Mouse (Mus musculus): ENCODE data around the gene Myo18a.

The Myo18a gene

GRCm38 (mm10) chr11:77836751-77837150 is 73.7 kb downstream of the Myo18a start:
- no peak for DNase-seq (ENCODE audit: low spot score in 2 of 2)

GRCm38 (mm10) chr11:77837856-77838255 is 74.8 kb downstream of the Myo18a start:
- no peak for DNase-seq (ENCODE audit: low spot score in 2 of 2)

DNA sequence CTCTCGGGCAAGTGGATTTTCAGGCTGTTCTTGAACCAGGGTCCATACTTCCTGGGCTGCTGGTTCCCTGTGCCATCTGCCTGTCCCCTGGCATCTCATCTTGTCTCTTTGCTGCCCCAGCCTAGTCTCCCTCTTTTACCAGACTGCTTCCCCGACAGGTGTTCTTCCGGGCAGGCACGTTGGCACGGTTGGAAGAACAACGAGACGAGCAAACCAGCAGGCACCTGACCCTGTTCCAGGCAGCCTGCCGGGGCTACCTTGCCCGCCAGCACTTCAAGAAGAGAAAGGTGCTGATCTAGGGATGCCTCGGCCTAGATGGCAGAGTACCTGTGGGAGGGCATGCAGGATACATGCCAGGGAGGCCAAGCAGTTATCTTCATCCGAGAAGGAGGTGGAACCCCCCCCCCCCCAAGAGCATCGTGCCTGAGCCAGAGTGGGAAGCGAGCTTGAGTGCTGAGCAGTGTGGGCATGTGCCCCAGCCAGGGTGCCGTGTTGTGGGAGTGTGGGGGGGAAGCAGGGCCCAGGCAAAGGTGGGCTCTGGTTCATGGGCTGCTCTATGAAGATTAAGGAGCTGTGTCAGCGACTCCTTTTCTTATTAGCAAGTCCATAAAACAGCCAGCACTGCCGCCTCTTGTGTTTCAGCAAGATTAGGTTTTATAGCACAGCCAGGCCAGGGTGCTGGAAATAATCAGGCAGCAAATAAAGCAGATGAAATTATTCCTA is 77.6 kb downstream of the Myo18a start:
- no peak for DNase-seq (ENCODE audit: low spot score in 2 of 2)

DNA sequence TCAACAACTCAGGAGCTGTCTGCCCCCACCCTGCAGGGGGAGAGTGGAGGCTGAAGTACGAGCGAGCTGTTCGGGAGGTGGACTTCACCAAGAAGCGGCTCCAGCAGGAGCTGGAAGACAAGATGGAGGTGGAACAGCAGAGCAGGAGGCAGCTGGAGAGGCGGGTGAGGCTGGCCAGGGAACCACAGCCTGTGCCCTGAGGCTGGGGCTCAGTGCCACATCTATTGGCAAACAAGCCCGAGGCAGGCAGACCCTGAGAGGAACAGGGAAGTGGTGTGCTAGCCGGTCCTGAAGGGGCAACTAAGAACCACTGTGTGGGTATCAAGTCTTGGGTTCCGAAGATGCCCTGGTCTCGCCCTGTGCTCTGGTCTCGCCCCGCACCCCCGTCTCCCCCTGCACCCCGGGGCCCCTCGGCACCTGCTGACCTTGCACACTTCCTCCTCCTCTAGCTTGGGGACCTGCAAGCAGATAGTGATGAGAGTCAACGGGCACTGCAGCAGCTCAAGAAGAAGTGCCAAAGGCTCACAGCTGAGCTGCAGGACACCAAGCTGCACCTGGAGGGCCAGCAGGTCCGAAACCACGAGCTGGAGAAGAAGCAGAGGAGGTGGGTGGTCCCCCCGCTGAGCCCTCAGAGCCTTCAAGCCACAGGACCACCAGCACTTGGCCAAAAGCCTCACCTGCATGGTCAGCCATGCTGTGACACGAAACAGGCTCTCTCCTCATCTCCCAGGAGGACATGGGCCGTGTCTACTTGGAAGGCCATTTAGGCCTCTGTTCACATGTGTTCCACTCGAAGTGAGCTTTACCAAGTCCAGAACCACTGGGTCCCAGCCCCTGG is 80.2 kb downstream of the Myo18a start:
- DNase-seq (ENCODE audit: low spot score in 2 of 2) = no peak

GRCm38 (mm10) chr11:77843906-77844200 is 80.8 kb downstream of the Myo18a start:
- DNase-seq (ENCODE audit: low spot score in 2 of 2) = no peak

DNA sequence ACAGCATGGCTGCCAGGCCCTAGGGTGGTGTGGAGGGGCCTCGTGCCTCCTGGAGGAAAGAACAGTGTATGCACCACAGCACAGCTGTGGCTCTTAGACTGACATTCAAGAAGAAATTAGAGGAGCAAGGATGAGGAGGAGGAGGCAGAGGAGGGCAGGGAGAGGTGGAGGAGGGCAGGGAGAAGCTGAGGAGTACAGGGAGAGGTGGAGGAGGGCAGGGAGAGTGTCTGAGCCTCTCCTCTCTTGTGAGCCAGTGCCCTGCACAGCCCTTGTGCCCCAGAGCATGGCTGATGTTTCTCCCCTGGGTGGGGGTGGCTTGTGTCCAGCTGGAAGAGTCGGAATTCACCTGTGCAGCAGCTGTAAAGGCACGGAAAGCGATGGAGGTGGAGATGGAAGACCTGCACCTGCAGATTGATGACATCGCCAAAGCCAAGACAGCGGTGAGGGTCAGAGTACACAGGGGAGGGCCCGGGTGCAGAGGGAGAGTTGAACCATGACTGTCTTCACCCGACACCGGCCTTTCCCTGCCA is 84.6 kb downstream of the Myo18a start:
- DNase-seq (ENCODE audit: low spot score in 2 of 2) = no peak

GRCm38 (mm10) chr11:77848131-77848530 is 85.1 kb downstream of the Myo18a start:
- DNase-seq (ENCODE audit: low spot score in 2 of 2) = no peak

DNA sequence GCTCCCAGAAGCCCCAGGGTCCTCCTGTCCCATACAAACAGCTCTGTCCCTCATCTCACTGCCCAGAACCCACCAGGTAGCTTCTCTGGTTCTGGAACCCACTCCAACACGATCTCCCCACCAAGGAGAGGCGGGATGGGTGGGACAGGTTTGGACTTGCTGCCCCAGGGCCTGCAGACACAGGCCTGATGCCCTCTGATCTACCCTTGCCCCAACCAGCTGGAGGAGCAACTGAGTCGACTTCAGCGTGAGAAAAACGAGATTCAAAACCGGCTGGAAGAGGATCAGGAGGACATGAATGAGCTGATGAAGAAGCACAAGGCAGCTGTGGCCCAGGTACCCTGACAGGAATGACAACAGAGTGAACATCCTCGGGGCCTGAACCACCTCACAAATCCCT is 86.1 kb downstream of the Myo18a start:
- DNase-seq (ENCODE audit: low spot score in 2 of 2) = no peak

DNA sequence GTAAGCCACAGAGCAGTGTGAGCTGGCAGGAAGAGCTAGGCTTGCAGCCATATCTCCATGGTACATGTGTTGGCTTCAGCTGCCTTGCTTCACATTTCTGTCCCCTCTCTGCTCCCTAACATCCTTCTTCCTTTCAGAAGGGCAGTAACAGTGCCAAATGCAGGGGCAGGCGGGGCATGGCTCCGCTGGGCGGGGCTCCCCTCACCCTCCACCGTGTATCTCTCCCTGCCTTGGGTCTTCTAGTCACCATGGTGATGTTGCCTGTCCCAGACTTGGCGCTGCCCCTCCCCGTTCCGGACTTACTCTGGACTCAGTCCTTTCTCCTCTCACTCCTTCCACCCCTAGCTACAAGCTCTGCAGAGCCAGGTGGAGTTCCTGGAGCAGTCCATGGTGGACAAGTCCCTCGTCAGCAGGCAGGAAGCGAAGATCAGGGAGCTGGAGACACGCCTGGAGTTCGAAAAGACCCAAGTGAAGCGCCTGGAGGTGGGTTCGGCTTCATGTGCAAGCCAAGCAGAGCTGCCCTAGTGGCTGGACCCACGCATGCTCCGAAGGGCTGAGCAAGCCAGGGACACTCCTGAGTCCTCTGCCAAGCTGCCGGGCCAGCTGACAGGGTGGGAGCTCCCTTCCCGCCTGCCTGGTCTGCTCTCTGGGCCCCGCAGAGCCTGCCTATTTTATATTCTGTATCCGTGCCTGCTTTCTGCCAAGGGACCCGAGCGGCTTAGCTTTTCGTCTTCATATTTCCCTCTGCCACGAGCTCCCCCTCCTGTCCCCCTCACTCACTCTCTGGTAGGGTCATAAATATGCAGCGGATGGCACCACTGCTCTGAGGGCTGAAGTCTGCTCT is 87.6 kb downstream of the Myo18a start:
- DNase-seq (ENCODE audit: low spot score in 2 of 2) = no peak

- no peak for DNase-seq (ENCODE audit: low spot score in 2 of 2)
Observed at GRCm38 (mm10) chr11:77851483-77852010, 88.5 kb downstream of the Myo18a start.

DNA sequence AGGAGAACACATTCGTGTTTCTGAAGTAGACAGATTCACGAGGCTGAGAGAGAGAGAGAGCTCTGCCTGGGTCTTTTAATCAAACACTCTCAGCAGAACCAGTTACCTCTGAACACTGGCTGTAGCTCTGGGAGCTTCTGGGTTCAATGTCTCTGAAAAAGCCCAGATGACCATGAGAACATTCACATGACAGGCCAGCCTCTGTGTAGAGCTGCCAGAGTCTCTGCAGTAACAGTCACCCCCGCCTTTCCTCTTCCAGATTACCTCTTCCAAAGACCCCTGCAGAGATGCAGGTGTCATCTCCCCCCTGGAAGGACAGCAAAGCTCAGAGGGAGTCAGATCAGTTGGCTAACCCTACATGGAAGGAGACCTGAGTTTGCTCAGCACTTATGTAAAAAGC is 89.1 kb downstream of the Myo18a start:
- no peak for DNase-seq (ENCODE audit: low spot score in 2 of 2)

GRCm38 (mm10) chr11:77852941-77853668 is 90.1 kb downstream of the Myo18a start:
- no peak for DNase-seq (ENCODE audit: low spot score in 2 of 2)

- no peak for DNase-seq (ENCODE audit: low spot score in 2 of 2)
Observed at GRCm38 (mm10) chr11:77854641-77855040, 91.6 kb downstream of the Myo18a start.

DNA sequence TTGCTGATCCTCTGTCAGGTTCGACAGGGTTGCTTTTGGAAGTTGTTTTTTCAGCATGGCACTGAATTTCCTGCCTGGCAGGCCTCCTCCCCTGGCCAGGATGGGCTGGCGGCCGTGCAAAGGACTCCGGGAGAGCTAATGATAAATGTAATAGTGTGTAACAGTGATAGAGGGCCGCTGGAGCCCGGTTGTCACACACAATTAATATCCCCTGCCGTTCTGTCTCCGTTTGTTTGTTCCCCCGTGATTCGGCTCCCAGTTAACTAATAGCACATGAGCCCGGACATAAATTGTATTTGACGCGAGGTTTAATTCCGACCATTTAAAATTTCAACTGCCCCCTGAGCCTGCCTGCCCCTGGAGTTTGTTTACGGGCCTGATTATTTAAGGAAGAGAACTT is 92.3 kb downstream of the Myo18a start:
- no peak for DNase-seq (ENCODE audit: low spot score in 2 of 2)

- DNase-seq (ENCODE audit: low spot score in 2 of 2) = no peak
Observed at GRCm38 (mm10) chr11:77857089-77857488, 94.0 kb downstream of the Myo18a start.

DNA sequence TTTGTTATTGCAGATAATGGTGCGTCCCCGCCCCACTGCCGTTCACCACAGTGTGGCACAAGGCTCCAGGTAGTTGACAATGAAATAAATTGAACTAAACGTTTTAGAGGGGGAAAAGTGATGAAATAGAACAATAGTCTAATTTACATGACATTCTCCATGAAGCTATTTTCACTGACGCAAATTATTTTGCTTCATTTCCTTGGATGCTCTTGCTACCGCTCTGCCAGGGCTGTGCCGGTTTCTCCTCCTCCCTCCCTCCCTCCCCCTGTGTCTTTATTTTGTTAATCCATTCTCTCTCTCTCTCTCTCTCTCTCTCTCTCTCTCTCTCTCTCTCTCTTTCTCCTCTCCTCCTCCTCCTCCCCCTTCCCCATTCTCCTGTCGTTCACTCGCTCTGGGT is 95.5 kb downstream of the Myo18a start:
- no peak for DNase-seq (ENCODE audit: low spot score in 2 of 2)

DNA sequence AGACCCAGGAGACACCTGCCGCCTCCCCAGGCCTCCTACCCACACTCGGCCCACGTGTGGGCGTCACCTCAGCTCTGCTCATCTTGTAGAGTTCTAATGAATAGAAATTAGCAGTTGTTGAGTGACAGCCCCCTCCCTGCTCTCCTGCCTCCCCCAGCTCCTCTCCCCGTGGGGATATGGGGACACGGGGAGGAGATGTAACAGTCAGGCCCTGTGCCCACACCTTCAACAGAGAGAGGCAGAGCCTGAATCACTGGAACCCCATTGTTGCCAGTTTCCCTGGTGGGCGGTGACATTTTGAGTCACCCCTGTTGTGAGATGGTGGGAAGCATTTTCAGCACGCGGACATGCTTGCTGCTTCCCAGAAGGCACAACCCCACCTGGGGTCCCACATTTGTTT is 97.9 kb downstream of the Myo18a start:
- no peak for DNase-seq (ENCODE audit: low spot score in 2 of 2)

GRCm38 (mm10) chr11:77862887-77863286 is 99.8 kb downstream of the Myo18a start:
- DNase-seq (ENCODE audit: low spot score in 2 of 2) = no peak

GRCm38 (mm10) chr11:77864771-77865170 is 101.7 kb downstream of the Myo18a start:
- no peak for DNase-seq (ENCODE audit: low spot score in 2 of 2)

- no peak for DNase-seq (ENCODE audit: low spot score in 2 of 2)
Observed at GRCm38 (mm10) chr11:77867419-77868083, 104.5 kb downstream of the Myo18a start.

GRCm38 (mm10) chr11:77871436-77871835 is 108.4 kb downstream of the Myo18a start:
- no peak for DNase-seq (ENCODE audit: low spot score in 2 of 2)

All from spleen, postnatal 4 days (tissue).